Mouse (Mus musculus) stomach, embryonic 15.5 days (tissue): Measurements from ENCODE around the gene Fdx1l. TPM values are rescaled to one million over a fixed set of nuclear protein-coding genes. Genes with fewer than 3 reads are reported as not detected.

Experiments used
- ATAC-seq: fragments of 200-750 bp; cut with Nextera tagmentation; 2 replicates; pipeline ENCODE4 v1.8.0; 2017; ENCODE audit warnings: low read depth, moderate number of reproducible peaks, moderate TSS enrichment; ENCODE audit not compliant: insufficient read depth, low FRiP score
- H3K27ac ChIP-seq: fragments of 300-500 bp; sonication (generic); 2 replicates; pipeline ENCODE4 v1.5.1; 2015; ENCODE audit warnings: mild to moderate bottlenecking, inconsistent platforms
- H3K27me3 ChIP-seq: fragments of 300-500 bp; sonication (generic); replicated peaks from 2 replicates; pipeline ENCODE4 v1.6.1; 2015; ENCODE audit warnings: inconsistent platforms
- H3K36me3 ChIP-seq: fragments of 300-500 bp; sonication (generic); 2 replicates; pipeline ENCODE4 v1.6.1; 2015; ENCODE audit warnings: inconsistent platforms
- H3K4me1 ChIP-seq: fragments of 300-500 bp; sonication (generic); 2 replicates; pipeline ENCODE4 v1.6.1; 2015; ENCODE audit warnings: inconsistent platforms
- H3K4me2 ChIP-seq: fragments of 300-500 bp; sonication (generic); 2 replicates; pipeline ENCODE4 v1.6.1; 2015; ENCODE audit warnings: mild to moderate bottlenecking, inconsistent platforms
- H3K4me3 ChIP-seq: fragments of 300-500 bp; sonication (generic); replicated peaks from 2 replicates; pipeline ENCODE4 v1.5.1; 2015; ENCODE audit warnings: inconsistent platforms
- H3K9ac ChIP-seq: fragments of 300-500 bp; sonication (generic); 2 replicates; pipeline ENCODE4 v1.6.1; 2015; ENCODE audit warnings: inconsistent platforms
- H3K9me3 ChIP-seq: fragments of 300-500 bp; sonication (generic); 2 replicates; pipeline ENCODE4 v1.6.1; 2016; ENCODE audit warnings: inconsistent platforms
- WGBS: fragments of 180-500 bp; shearing (Covaris S2); methylation state at CpG from one replicate; pipeline ENCODE4 v1.1.7; 2015; 5-methylcytosine and 5-hydroxymethylcytosine counted together
- polyA plus RNA-seq: library from polyadenylated mRNA; unstranded; fragments of >200 nt; fragmentation: Nextera tagmentation; extraction: Ambion mirVana; gene quantifications from 2 replicates; pipeline ENCODE4 v1.2.1, GENCODE M21; 2015

Gene Fdx1l
- 57.6 and 58.0 TPM in 2 replicates for polyA plus RNA-seq

DNA sequence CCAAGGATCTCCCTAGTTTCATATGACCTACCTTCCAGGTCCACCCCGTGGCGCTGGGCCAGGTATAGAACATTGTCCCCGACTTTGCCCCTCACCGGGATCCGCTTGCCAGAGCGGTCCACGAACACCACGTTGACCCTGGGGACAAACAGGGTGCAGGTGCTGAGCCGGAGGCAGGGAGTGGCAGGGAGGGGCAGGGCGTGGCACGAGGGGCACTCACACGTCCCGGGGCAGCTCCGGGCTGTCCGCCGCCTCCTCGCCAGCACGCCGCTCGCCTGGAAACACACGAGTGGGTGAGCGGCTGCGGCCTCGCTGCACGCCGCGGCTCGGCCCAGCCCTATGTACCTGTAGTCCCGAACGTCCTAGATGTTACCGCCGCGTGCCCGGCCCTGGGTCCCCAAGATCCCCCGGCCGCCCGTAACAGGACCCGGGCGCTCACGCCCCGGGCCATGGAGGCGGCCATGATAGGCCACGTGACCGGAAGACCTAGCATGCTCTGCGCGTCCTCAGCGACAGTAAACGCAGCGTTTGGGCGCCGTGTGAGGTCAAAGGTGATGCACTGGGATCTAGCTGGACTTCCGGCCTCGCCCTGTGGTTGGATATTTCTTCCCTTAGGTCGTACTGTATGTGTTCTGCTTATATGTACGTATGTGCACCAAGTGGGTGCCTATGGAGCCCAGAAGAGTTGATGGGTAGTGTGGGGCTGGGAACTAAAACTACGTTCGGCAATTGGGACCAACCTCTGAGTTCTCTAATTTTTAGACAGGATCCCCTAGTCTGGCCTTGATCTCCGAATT lies at the start of gene Fdx1l, which contains the start of gene Gm49373:
Fdx1l (minus strand) TSS at position 571 of the 797 bp plus-strand sequence.
Gm49373 (minus strand) TSS at position 53 of the 797 bp plus-strand sequence.
- peak; percentile 94 for ATAC-seq
- H3K4me2 ChIP-seq: peak within 1 kb of the TSS; percentile 91
- no peaks in the 10 kb centered on the region for H3K9me3 ChIP-seq
- no peaks in the 10 kb centered on the region for H3K27me3 ChIP-seq
- H3K36me3 ChIP-seq: peaks cover 31% of the 10 kb centered on the region
- H3K27ac ChIP-seq: peak within 1 kb of the TSS; percentile 52
- WGBS: 2% methylated on average over 58 of the region's 58 CpGs
- H3K9ac ChIP-seq: peak within 1 kb of the TSS; percentile 90
- peak within 1 kb of the TSS; percentile 93 for H3K4me3 ChIP-seq
- peaks cover 15% of the 10 kb centered on the region for H3K4me1 ChIP-seq

- no peak overlapping the region for H3K4me3 ChIP-seq
- no peaks in the 10 kb centered on the region for H3K27me3 ChIP-seq
- H3K4me2 ChIP-seq: no peak overlapping the region
- WGBS: 88% methylated on average over 16 of the region's 16 CpGs
- H3K4me1 ChIP-seq: no peaks in the 10 kb centered on the region
- peaks cover 17% of the 10 kb centered on the region for H3K36me3 ChIP-seq
- ATAC-seq: no peak
- H3K9ac ChIP-seq: no peak overlapping the region
- H3K27ac ChIP-seq: no peak overlapping the region
- H3K9me3 ChIP-seq: no peaks in the 10 kb centered on the region
Measured at GRCm38 (mm10) chr9:21121483-21121882, 48.1 kb upstream of the Fdx1l start.

- no peak overlapping the region for H3K4me3 ChIP-seq
- 68% methylated on average over 6 of the region's 6 CpGs for WGBS
- no peak overlapping the region for H3K4me2 ChIP-seq
- peaks cover 8% of the 10 kb centered on the region; the same call in 1 of the 2 replicates for H3K36me3 ChIP-seq
- H3K27me3 ChIP-seq: no peaks in the 10 kb centered on the region
- H3K27ac ChIP-seq: no peak overlapping the region
- no peak for ATAC-seq
- H3K4me1 ChIP-seq: no peaks in the 10 kb centered on the region
- no peak overlapping the region for H3K9ac ChIP-seq
- H3K9me3 ChIP-seq: no peaks in the 10 kb centered on the region
Measured at GRCm38 (mm10) chr9:21117073-21117472, 43.7 kb upstream of the Fdx1l start.

DNA sequence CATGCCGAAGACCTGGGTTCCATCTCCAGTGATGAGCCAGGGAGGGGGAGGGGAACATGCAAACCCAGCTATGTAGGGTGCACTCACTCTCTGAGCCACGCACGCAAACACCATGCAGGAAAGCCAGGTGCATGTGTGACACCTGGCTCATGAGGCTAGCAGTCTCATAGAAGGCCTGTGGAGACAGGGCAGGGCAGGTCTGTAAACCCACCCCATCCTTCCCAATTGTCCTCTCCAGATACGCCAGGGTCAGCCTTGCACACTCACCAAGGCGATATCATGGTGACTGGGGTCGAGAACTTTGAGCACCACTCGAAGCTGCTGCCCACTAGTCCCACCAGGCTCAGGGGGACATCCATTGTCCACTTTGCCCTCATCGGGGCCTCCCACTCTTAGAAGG lies 41.7 kb upstream of the Fdx1l start:
- Histone ChIP-seq H3K9me3 (no peaks in the 10 kb centered on the region), H3K4me1 (no peaks in the 10 kb centered on the region), H3K9ac (no peak overlapping the region), H3K4me2 (no peak overlapping the region), H3K27me3 (no peaks in the 10 kb centered on the region), H3K27ac (no peak overlapping the region), H3K36me3 (peaks cover 4% of the 10 kb centered on the region; the same call in 1 of the 2 replicates), H3K4me3 (no peak overlapping the region)
- 82% methylated on average over 8 of the region's 8 CpGs for WGBS
- no peak for ATAC-seq

- no peak overlapping the region for H3K4me2 ChIP-seq
- H3K27me3 ChIP-seq: no peaks in the 10 kb centered on the region
- H3K36me3 ChIP-seq: no peaks in the 10 kb centered on the region
- H3K4me3 ChIP-seq: no peak overlapping the region
- no peaks in the 10 kb centered on the region for H3K4me1 ChIP-seq
- 86% methylated on average over 7 of the region's 7 CpGs for WGBS
- no peak for ATAC-seq
- no peak overlapping the region for H3K9ac ChIP-seq
- H3K9me3 ChIP-seq: no peaks in the 10 kb centered on the region
- no peak overlapping the region for H3K27ac ChIP-seq
Measured at GRCm38 (mm10) chr9:21114190-21114589, 40.8 kb upstream of the Fdx1l start.

GRCm38 (mm10) chr9:21113751-21114150 lies 40.3 kb upstream of the Fdx1l start:
- H3K4me3 ChIP-seq: no peak overlapping the region
- H3K27ac ChIP-seq: no peak overlapping the region
- no peaks in the 10 kb centered on the region for H3K4me1 ChIP-seq
- 89% methylated on average over 6 of the region's 6 CpGs for WGBS
- H3K36me3 ChIP-seq: no peaks in the 10 kb centered on the region
- no peak for ATAC-seq
- no peak overlapping the region for H3K9ac ChIP-seq
- H3K4me2 ChIP-seq: no peak overlapping the region
- H3K27me3 ChIP-seq: no peaks in the 10 kb centered on the region
- H3K9me3 ChIP-seq: no peaks in the 10 kb centered on the region

DNA sequence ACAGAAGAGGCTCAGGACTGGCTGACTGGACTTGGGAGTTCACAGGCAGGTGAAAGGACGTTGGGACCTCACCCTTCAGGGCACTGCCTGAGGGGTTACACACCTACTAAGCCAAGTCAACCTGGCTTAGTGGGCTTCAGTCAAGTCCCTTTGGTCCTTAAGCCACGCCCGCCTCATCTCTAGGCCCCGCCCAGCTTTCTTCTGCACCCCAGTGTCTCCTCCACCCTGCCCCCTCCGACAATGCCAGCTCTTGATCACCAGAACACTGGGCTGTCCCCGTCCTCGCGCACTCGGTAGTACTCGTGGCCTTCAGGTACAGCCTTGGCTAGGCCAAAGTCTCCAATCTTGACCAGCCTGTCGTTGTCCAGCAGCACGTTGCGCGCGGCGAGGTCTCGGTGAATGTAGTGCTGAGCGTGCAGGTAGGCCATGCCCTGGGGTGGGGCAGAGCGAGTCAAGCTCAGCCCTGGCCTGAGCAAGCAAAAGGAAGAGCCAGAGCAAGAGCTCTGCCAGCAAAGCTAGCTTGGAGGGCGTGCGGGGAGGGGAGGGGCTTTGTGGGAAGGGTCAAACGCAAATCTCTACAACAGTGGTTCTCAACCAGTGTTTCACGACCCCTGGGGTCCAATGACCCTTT lies 34.3 kb upstream of the Fdx1l start:
- Histone ChIP-seq H3K4me1 (no peaks in the 10 kb centered on the region), H3K36me3 (no peaks in the 10 kb centered on the region), H3K9me3 (no peaks in the 10 kb centered on the region), H3K4me3 (no peak overlapping the region), H3K27me3 (no peaks in the 10 kb centered on the region), H3K9ac (no peak overlapping the region), H3K27ac (no peak overlapping the region), H3K4me2 (no peak overlapping the region)
- 0 out of 2 replicates have a peak, but pooled peaks have one; percentile 20 for ATAC-seq
- whole genome bisulfite sequencing: 45% methylated on average over 23 of the region's 23 CpGs

GRCm38 (mm10) chr9:21105760-21106564 lies 32.5 kb upstream of the Fdx1l start:
- Histone ChIP-seq H3K4me1 (no peaks in the 10 kb centered on the region), H3K27me3 (no peaks in the 10 kb centered on the region), H3K4me3 (no peak overlapping the region), H3K36me3 (no peaks in the 10 kb centered on the region), H3K9ac (no peak overlapping the region), H3K27ac (no peak overlapping the region), H3K9me3 (no peaks in the 10 kb centered on the region), H3K4me2 (no peak overlapping the region)
- ATAC-seq: peak; percentile 59; the same call in 1 of the 2 replicates
- 77% methylated on average over 5 of the region's 5 CpGs for WGBS

- no peak overlapping the region for H3K27ac ChIP-seq
- no peaks in the 10 kb centered on the region for H3K4me1 ChIP-seq
- 85% methylated on average over 6 of the region's 6 CpGs for WGBS
- no peaks in the 10 kb centered on the region for H3K36me3 ChIP-seq
- no peaks in the 10 kb centered on the region for H3K27me3 ChIP-seq
- H3K4me3 ChIP-seq: no peak overlapping the region
- no peak for ATAC-seq
- H3K9ac ChIP-seq: no peak overlapping the region
- H3K9me3 ChIP-seq: no peaks in the 10 kb centered on the region
- H3K4me2 ChIP-seq: no peak overlapping the region
Measured at GRCm38 (mm10) chr9:21104814-21105213, 31.4 kb upstream of the Fdx1l start.

DNA sequence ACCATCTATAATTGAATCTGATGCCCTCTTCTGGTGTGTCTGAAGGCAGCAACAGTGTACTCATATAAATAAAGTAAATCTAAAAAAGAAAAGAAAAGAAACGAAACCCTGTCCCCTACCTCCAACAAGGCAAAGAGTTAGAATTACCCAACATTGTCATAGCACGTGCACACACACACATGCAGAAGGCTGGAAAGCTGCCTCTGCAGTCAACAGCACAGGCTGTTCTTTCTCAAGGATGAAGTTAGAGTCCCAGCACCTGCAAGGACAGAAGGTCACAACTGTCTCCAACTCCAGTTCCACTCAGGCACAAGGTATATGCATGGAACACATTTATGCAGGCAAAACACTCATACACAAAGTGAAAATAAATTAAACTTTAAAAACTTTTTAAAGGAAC lies 28.7 kb upstream of the Fdx1l start:
- Histone ChIP-seq H3K9ac (no peak overlapping the region), H3K4me2 (no peak overlapping the region), H3K27me3 (no peaks in the 10 kb centered on the region), H3K4me1 (no peaks in the 10 kb centered on the region), H3K9me3 (no peaks in the 10 kb centered on the region), H3K4me3 (no peak overlapping the region), H3K27ac (no peak overlapping the region), H3K36me3 (no peaks in the 10 kb centered on the region)
- no peak for ATAC-seq
- WGBS: 94% methylated on average over 2 of the region's 2 CpGs

DNA sequence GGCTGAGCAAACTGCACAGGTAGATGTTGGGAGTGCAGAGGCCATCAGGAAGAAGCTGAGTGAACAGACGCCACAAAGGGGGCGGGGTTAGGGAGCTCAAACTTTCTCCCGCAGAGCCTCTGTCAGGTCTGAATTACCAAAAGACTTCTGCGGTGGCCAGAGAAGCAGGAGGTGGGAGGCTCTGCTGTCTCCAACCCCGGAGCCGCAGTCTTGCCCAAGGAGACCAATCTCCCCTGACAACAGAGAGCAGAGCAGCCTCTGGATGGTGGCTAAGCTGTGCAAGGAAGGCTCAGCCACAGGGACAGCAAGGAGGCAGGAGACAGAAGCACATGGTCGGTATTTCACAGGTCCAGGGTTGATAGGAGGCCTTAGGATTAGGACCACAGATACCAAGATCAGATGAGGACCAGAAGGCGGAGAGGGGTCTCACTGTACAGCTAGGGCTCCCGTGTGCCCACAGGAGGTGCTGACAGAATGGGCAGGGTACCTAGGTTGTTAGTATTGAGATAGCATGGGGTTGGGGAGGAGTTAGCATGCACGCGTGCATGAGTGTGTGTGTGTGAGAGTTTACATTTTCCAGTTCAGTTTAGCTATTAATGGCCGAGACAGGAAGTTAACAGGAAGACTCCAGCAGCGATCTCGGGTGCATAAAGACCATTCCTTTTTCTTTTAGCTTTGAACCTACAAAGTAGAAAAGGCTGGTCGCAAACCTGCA lies 27.2 kb upstream of the Fdx1l start:
- WGBS: 37% methylated on average over 15 of the region's 15 CpGs
- Histone ChIP-seq H3K9ac (no peak overlapping the region; the same call in 1 of the 2 replicates), H3K4me3 (no peak overlapping the region), H3K4me1 (no peaks in the 10 kb centered on the region), H3K36me3 (no peaks in the 10 kb centered on the region), H3K27me3 (no peaks in the 10 kb centered on the region), H3K27ac (no peak overlapping the region), H3K4me2 (peak overlapping the region; percentile 8; the same call in 1 of the 2 replicates), H3K9me3 (no peaks in the 10 kb centered on the region)
- ATAC-seq: no peak
